Mouse (Mus musculus) gastrocnemius, postnatal 25 days (tissue): ENCODE results near the gene Iars2. TPM values are rescaled to one million over a fixed set of nuclear protein-coding genes. Genes with fewer than 3 reads are reported as not detected.
"Not testable (repeated sequence)": the region's sequence is repeated elsewhere in the genome, so short reads cannot be mapped to it uniquely, and the experiment has no call there.

Experiments
- DNase-seq: peaks from one replicate; pipeline ENCODE4 v3.0.0; 2022
- total RNA-seq, 2 experiments: library from RNA; stranded (reverse); gene quantifications; 1 replicate in 1 of 2; 2 replicates in 1 of 2; pipeline ENCODE4 v1.2.3; 2021

The Iars2 gene
- total RNA-seq, 2 experiments from 2014 or later, result 33.4 to 38.5 TPM

GRCm38 (mm10) chr1:185331983-185332430, 2.8 kb upstream of the Iars2 start, which contains the start of gene Bpnt1:
Bpnt1 (plus strand) TSS chr1:185332149.
- peak; percentile 92 for DNase-seq

GRCm38 (mm10) chr1:185331364-185331763, 2.2 kb upstream of the Iars2 start:
- DNase-seq, result no peak

- no peak for DNase-seq
Measured at GRCm38 (mm10) chr1:185329851-185330250, 655 bp upstream of the Iars2 start.

GRCm38 (mm10) chr1:185327754-185328345, 1.3 kb downstream of the Iars2 start:
- DNase-seq, result not testable (repeated sequence)

- no peak for DNase-seq
Measured at GRCm38 (mm10) chr1:185315846-185316568, 13.2 kb downstream of the Iars2 start.

- no peak for DNase-seq
Measured at GRCm38 (mm10) chr1:185314546-185314945, 14.7 kb downstream of the Iars2 start.

GRCm38 (mm10) chr1:185311949-185312348, 17.2 kb downstream of the Iars2 start:
- DNase-seq, result no peak

- peak; percentile 25 for DNase-seq
Measured at GRCm38 (mm10) chr1:185308908-185309307, 20.3 kb downstream of the Iars2 start.

- DNase-seq, result no peak
Measured at GRCm38 (mm10) chr1:185308334-185308733, 20.9 kb downstream of the Iars2 start.

- no peak for DNase-seq
Measured at GRCm38 (mm10) chr1:185307645-185308044, 21.6 kb downstream of the Iars2 start.

GRCm38 (mm10) chr1:185306836-185307235, 22.4 kb downstream of the Iars2 start:
- no peak for DNase-seq

- no peak for DNase-seq
Measured at GRCm38 (mm10) chr1:185302816-185303215, 26.4 kb downstream of the Iars2 start.

- DNase-seq, result peak; percentile 29
Measured at GRCm38 (mm10) chr1:185298496-185298895, 30.7 kb downstream of the Iars2 start.

- no peak for DNase-seq
Measured at GRCm38 (mm10) chr1:185296850-185297249, 32.3 kb downstream of the Iars2 start.

GRCm38 (mm10) chr1:185292646-185293360, 36.4 kb downstream of the Iars2 start:
- no peak for DNase-seq

GRCm38 (mm10) chr1:185291336-185291735, 37.9 kb downstream of the Iars2 start:
- DNase-seq, result no peak

GRCm38 (mm10) chr1:185289231-185289630, 40.0 kb downstream of the Iars2 start:
- DNase-seq, result peak; percentile 63

GRCm38 (mm10) chr1:185287066-185287465, 42.1 kb downstream of the Iars2 start:
- no peak for DNase-seq

- DNase-seq, result no peak
Measured at GRCm38 (mm10) chr1:185285171-185285570, 44.0 kb downstream of the Iars2 start.

- peak; percentile 23 for DNase-seq
Measured at GRCm38 (mm10) chr1:185284740-185285139, 44.5 kb downstream of the Iars2 start.

- DNase-seq, result no peak
Measured at GRCm38 (mm10) chr1:185283247-185283646, 45.9 kb downstream of the Iars2 start.

GRCm38 (mm10) chr1:185282846-185283245, 46.4 kb downstream of the Iars2 start:
- DNase-seq, result no peak

GRCm38 (mm10) chr1:185280616-185281015, 48.6 kb downstream of the Iars2 start:
- DNase-seq, result no peak
